Mouse (Mus musculus) liver, adult 2 months (tissue): ENCODE measurements around the gene Vps37c. TPM values are rescaled to one million over a fixed set of nuclear protein-coding genes. Genes with fewer than 3 reads are reported as not detected.

ENCODE experiments used
- DNase-seq: peaks from one replicate; pipeline ENCODE4 v3.0.0-alpha.2; 2011; ENCODE audit warnings: low read depth, low spot score; ENCODE audit errors: extremely low read depth
- H3K27ac ChIP-seq: fragments of 200-500 bp; replicated peaks from 2 replicates; pipeline ENCODE4 v1.5.1; 2012; ENCODE audit warnings: low read depth, mild to moderate bottlenecking, control low read depth, inconsistent platforms, low read length; ENCODE audit not compliant: insufficient read depth
- H3K27me3 ChIP-seq: fragments of 200-500 bp; 2 replicates; pipeline ENCODE4 v1.6.1; 2012; ENCODE audit warnings: mild to moderate bottlenecking, moderate library complexity, low read length, inconsistent platforms; ENCODE audit not compliant: control insufficient read depth, insufficient read depth
- H3K36me3 ChIP-seq: fragments of 200-500 bp; 2 replicates; pipeline ENCODE4 v1.6.1; 2012; ENCODE audit warnings: low read length, inconsistent platforms; ENCODE audit not compliant: control insufficient read depth, insufficient read depth
- H3K4me1 ChIP-seq: fragments of 200-500 bp; 2 replicates; pipeline ENCODE4 v1.6.1; 2011; ENCODE audit warnings: low read length; ENCODE audit not compliant: control insufficient read depth, insufficient read depth
- H3K4me3 ChIP-seq: fragments of 200-500 bp; 2 replicates; pipeline ENCODE4 v1.5.1; 2011; ENCODE audit warnings: low read depth, mild to moderate bottlenecking, control low read depth, low read length, moderate library complexity; ENCODE audit not compliant: insufficient read depth
- H3K79me2 ChIP-seq: fragments of 200-500 bp; 2 replicates; pipeline ENCODE4 v1.6.1; 2012; ENCODE audit warnings: inconsistent platforms, mild to moderate bottlenecking, low read length, moderate library complexity; ENCODE audit not compliant: control insufficient read depth, insufficient read depth
- H3K9ac ChIP-seq: fragments of 200-500 bp; 2 replicates; pipeline ENCODE4 v1.6.1; 2012; ENCODE audit warnings: low read depth, mild to moderate bottlenecking, control low read depth, inconsistent platforms, low read length
- CTCF ChIP-seq: fragments of 200-500 bp; IDR thresholded peaks from 2 replicates; pipeline ENCODE4 v1.5.1; 2011; ENCODE audit warnings: low read depth, low read length, control low read depth
- POLR2A ChIP-seq: fragments of 200-500 bp; IDR thresholded peaks from 2 replicates; pipeline ENCODE4 v1.6.1; 2011; ENCODE audit warnings: low read length, control low read depth; ENCODE audit not compliant: insufficient read depth; ENCODE audit errors: extremely low read depth
- WGBS: fragments of 180-500 bp; shearing (Covaris S2); methylation state at CpG from one replicate; pipeline ENCODE4 v1.1.7; 2018; 5-methylcytosine and 5-hydroxymethylcytosine counted together
- polyA plus RNA-seq: library from polyadenylated mRNA; depleted of rRNA; stranded (reverse); fragments of >200 nt; gene quantifications from 2 replicates; pipeline ENCODE4 v1.2.3, GENCODE M21; 2012
- total RNA-seq: library from RNA; depleted of rRNA; stranded (reverse); fragments of >200 nt; gene quantifications from 2 replicates; pipeline ENCODE4 v1.2.3, GENCODE M21; 2014

Vps37c gene
- total and polyA plus RNA-seq, 2 experiments: 2.9 to 18.1 TPM

DNA sequence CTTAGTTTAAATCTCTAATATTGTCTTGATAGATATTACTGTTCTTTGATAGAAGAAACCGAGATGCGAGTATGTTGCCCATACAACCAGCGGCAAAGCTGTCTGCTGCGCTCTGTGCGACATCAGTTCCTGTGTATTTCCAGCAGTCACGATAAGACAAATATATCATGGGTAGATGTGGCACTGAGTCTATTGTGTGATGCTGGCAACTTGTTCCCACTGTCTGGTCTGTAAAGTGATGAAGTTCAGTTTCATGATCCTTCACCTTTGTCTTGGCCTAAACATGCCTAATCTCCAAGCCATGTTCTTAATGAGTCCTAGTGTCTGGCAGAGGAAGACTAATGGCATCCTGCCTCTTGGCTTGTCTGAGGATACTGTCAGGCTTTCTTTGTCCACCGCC, 44.2 kb downstream of the Vps37c start:
- H3K4me3 ChIP-seq: no peak overlapping the region
- 94% methylated on average over 7 of the region's 7 CpGs for WGBS
- TF ChIP-seq POLR2A: no peak
- TF ChIP-seq CTCF: no peak
- H3K9ac ChIP-seq: no peak overlapping the region
- H3K27ac ChIP-seq: no peak overlapping the region
- no peaks in the 10 kb centered on the region for H3K4me1 ChIP-seq
- no peaks in the 10 kb centered on the region for H3K79me2 ChIP-seq
- H3K27me3 ChIP-seq: no peaks in the 10 kb centered on the region
- no peak for DNase-seq
- no peaks in the 10 kb centered on the region for H3K36me3 ChIP-seq

DNA sequence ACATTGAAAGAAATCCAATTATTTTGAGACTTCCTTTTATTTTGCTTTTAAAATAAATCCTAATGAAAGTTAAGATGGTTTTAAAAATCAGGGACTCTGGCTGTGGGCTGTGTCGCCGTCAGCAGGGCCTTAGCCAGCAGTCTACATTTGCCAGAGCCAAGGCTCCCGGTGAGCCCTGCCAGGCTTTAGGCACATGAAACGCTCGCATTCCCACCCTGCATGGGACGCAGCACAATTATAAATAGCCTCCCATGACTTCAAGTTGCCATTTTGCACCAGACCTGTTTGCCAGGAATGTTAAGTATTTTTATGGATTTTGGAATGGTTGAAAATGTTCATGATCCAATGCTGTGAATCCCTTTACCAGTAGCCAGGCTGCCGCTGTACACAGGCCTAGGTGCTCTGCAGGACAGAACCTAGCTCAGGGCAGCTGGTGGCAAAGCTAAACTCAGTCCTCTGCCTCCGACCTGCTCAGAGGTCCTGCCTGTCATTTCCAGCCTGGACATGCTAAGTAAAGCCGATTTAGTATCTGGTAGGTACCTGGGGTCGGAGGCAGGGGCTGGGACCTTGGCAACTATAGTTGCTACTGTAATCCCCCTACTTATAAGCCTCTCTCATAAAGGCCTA, 45.1 kb downstream of the Vps37c start:
- Histone ChIP-seq H3K79me2 (no peaks in the 10 kb centered on the region), H3K36me3 (no peaks in the 10 kb centered on the region), H3K4me3 (no peak overlapping the region), H3K4me1 (no peaks in the 10 kb centered on the region), H3K27me3 (no peaks in the 10 kb centered on the region), H3K27ac (no peak overlapping the region), H3K9ac (no peak overlapping the region)
- WGBS: 87% methylated on average over 10 of the region's 10 CpGs
- no peak for TF ChIP-seq POLR2A
- DNase-seq: no peak

DNA sequence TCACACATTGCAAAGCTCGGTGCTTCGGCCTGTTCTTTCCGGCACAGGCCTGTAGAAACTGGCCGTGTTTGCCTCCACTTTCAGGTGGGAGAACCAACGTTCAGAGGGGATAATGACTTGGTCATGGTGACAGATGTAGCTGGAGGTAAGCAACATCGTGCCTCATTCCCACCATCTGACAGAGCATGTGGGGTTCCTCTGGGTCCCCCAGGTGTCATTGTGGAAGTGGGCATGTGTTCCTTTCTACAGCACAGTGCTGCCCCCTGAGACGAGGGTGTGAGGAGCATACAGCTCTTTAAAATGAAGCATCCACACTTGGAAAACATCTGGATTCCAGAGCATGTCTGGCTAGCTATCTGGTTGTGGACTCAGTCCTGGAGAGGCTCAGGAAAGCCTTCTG, 46.0 kb downstream of the Vps37c start:
- Histone ChIP-seq H3K9ac (no peak overlapping the region), H3K36me3 (no peaks in the 10 kb centered on the region), H3K27ac (no peak overlapping the region), H3K4me3 (no peak overlapping the region), H3K4me1 (no peaks in the 10 kb centered on the region), H3K27me3 (no peaks in the 10 kb centered on the region), H3K79me2 (no peaks in the 10 kb centered on the region)
- WGBS: 83% methylated on average over 7 of the region's 7 CpGs
- DNase-seq: no peak
- TF ChIP-seq POLR2A: no peak
- no peak for TF ChIP-seq CTCF

DNA sequence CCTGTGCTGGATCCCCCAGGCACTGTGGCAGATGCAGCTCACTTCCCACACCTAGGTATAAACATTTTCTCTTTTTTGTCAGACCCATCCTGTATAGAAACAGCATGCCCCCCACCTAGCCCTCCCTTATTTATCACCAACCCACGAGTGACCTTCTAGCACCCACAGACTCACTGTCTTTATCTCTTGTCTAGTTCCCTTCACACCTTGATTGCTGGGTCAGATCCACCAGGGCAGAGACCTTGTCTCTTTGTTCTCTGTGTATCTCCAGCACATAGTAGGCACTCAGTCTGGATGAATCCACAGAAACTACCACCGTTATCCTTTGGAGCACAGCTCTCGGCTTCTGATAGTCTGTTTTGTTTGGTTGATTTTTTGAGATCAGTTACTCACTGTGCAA, 46.5 kb downstream of the Vps37c start:
- Histone ChIP-seq H3K9ac (no peak overlapping the region), H3K27me3 (no peaks in the 10 kb centered on the region), H3K27ac (no peak overlapping the region), H3K36me3 (no peaks in the 10 kb centered on the region), H3K79me2 (no peaks in the 10 kb centered on the region), H3K4me3 (no peak overlapping the region), H3K4me1 (no peaks in the 10 kb centered on the region)
- DNase-seq: no peak
- 85% methylated on average over 3 of the region's 3 CpGs for WGBS
- no peak for TF ChIP-seq POLR2A
- TF ChIP-seq CTCF: no peak

DNA sequence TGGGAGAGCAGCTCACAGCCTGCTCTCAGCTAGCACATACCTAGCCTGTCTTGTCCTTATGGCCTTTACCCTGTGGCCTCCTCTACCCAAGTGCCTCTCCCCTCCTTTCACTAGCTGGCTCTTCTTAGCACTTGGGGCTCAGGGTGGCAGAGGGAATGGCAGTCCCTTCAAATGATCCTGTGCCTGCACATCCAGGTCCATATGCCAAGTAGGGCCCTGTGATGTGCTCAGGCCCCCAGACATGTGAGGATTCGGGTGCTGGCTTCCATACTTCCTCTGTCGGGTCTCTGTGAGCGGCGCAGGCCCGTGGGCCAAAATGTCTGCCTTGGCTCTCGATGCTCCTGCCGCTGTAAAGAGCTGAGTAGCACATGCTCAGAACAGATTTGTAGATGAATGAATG, 47.3 kb downstream of the Vps37c start:
- Histone ChIP-seq H3K27ac (no peak overlapping the region), H3K4me3 (no peak overlapping the region), H3K4me1 (no peaks in the 10 kb centered on the region), H3K9ac (no peak overlapping the region), H3K27me3 (no peaks in the 10 kb centered on the region), H3K36me3 (no peaks in the 10 kb centered on the region), H3K79me2 (no peaks in the 10 kb centered on the region)
- no peak for DNase-seq
- whole genome bisulfite sequencing: 95% methylated on average over 7 of the region's 7 CpGs
- TF ChIP-seq POLR2A: no peak

DNA sequence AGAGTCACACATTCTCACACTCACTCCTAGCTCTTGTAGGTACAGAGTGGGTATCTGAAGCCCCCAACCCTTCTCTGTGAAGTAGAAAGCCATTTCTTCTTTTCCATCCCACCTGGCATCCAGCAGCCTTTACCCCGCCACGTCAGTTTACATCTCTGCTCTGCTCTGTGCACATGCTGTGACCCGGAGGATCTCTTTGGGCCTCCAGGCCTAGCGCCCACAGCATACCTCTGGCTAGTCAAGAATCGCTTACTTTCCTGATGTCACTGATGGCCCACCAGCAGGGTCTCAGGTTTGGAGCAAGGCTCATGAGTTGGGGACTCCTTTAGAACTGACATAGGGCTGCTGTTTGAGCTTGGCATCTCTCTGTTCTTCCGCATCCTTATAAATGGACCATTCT, 49.5 kb downstream of the Vps37c start:
- Histone ChIP-seq H3K9ac (no peak overlapping the region), H3K27me3 (no peaks in the 10 kb centered on the region), H3K27ac (no peak overlapping the region), H3K4me3 (no peak overlapping the region), H3K79me2 (no peaks in the 10 kb centered on the region), H3K4me1 (no peaks in the 10 kb centered on the region), H3K36me3 (no peaks in the 10 kb centered on the region)
- DNase-seq: no peak
- TF ChIP-seq POLR2A: no peak
- TF ChIP-seq CTCF: no peak
- WGBS: 96% methylated on average over 6 of the region's 6 CpGs

DNA sequence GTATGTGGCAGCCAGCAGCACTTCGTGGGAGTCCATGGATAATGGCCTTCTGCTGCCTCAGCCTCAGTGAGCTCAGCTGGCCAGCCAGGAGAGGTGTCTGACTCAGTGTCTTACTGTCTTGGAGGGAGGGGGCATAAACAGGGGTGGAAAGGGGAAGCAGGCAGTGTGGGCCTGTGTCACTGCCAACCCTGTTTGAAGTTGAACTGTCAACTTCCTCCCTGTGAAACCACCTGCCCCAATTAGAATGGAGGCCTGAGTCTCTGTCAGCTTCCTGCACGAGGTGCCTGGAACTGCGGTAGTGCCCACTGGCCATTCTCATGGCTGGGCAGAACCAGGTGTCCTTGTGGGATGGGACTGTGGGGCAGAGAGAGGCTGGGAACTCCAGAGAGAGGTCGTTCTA, 50.3 kb downstream of the Vps37c start, which contains the start of gene Cd5:
Gene Cd5 (minus strand): TSS at position 192 of the 400 bp plus-strand sequence.
- Histone ChIP-seq H3K9ac (no peak within 1 kb of the TSS), H3K4me3 (no peak within 1 kb of the TSS), H3K27ac (no peak within 1 kb of the TSS), H3K36me3 (no peaks in the 10 kb centered on the region), H3K4me1 (no peaks in the 10 kb centered on the region), H3K79me2 (no peaks in the 10 kb centered on the region), H3K27me3 (no peaks in the 10 kb centered on the region)
- no peak for TF ChIP-seq POLR2A
- TF ChIP-seq CTCF: no peak
- 61% methylated on average over 4 of the region's 4 CpGs for WGBS
- DNase-seq: no peak
